Mouse (Mus musculus) G1E-ER4 (cell line): ENCODE data around the gene Fam83b. TPM values are rescaled to one million over a fixed set of nuclear protein-coding genes. Genes with fewer than 3 reads are reported as not detected.

Experiments
- GATA1 ChIP-seq: IDR thresholded peaks from one replicate; pipeline ENCODE4 v1.8.0; 2012; ENCODE audit warnings: low read length, inconsistent platforms
- polyA plus RNA-seq: library from polyadenylated mRNA; stranded (reverse); fragments of >175 nt; gene quantifications from 2 replicates; pipeline ENCODE4 v1.2.3, GENCODE M21; 2012

The Fam83b gene
- polyA plus RNA-seq, 1 experiment, result not detected

- no peak for TF ChIP-seq GATA1
These were observed 26.8 kb downstream of the Fam83b start for GRCm38 (mm10) chr9:76539953-76540621.

- no peak for TF ChIP-seq GATA1
These were observed 27.6 kb downstream of the Fam83b start for GRCm38 (mm10) chr9:76539271-76539670.

- no peak for TF ChIP-seq GATA1
These were observed 30.9 kb downstream of the Fam83b start for GRCm38 (mm10) chr9:76536032-76536431.

GRCm38 (mm10) chr9:76532403-76532802 lies 34.5 kb downstream of the Fam83b start:
- no peak for TF ChIP-seq GATA1

DNA sequence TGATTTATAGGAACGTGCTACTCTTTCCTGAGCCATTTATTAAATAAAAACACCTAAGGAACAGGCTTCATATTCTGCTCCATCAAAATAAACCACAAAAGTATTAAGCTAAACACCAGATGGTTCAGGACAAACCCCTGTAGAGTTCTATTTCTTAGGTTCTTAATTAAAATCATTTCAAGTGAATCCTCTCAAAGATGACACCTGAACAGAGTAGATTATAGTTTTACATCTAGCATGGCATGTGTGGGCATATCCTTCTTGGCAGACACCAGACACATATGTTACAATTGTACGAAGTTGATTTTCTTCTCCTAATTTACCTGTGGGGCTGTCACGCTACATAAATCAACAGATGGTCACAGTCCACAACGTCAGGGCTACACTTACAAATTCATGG lies 35.5 kb downstream of the Fam83b start:
- TF ChIP-seq GATA1, result no peak

DNA sequence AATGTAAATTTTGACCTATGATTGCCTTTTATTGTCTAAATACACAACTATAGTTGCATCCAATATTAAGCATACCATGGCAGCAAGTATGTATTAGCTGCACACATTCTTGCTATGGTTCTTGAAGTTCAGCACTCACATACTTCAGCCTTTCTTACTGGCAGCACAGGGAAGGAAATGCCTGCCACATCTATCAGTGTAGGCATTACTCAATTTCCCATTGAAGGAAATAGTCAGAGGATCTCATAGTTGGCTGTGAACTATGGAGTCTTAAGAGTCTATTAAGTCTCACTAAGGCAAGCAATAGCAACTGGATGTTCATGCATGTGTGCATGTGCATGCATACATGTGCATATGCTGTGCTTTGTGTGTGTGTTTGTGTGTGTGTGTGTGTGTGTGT lies 41.3 kb downstream of the Fam83b start:
- no peak for TF ChIP-seq GATA1

- TF ChIP-seq GATA1, result no peak
These were observed 43.8 kb downstream of the Fam83b start for GRCm38 (mm10) chr9:76523075-76523474.

GRCm38 (mm10) chr9:76521640-76522039 lies 45.3 kb downstream of the Fam83b start:
- no peak for TF ChIP-seq GATA1

- TF ChIP-seq GATA1, result no peak
These were observed 48.3 kb downstream of the Fam83b start for GRCm38 (mm10) chr9:76518665-76519064.

- no peak for TF ChIP-seq GATA1
These were observed 61.3 kb downstream of the Fam83b start for GRCm38 (mm10) chr9:76505650-76506049.

GRCm38 (mm10) chr9:76489737-76490136 lies 77.2 kb downstream of the Fam83b start:
- no peak for TF ChIP-seq GATA1

GRCm38 (mm10) chr9:76480088-76480487 lies 86.8 kb downstream of the Fam83b start:
- TF ChIP-seq GATA1, result no peak

- TF ChIP-seq GATA1, result no peak
These were observed 97.4 kb downstream of the Fam83b start for GRCm38 (mm10) chr9:76469500-76469899.

GRCm38 (mm10) chr9:76461547-76461946 lies 105.4 kb downstream of the Fam83b start:
- TF ChIP-seq GATA1, result no peak

DNA sequence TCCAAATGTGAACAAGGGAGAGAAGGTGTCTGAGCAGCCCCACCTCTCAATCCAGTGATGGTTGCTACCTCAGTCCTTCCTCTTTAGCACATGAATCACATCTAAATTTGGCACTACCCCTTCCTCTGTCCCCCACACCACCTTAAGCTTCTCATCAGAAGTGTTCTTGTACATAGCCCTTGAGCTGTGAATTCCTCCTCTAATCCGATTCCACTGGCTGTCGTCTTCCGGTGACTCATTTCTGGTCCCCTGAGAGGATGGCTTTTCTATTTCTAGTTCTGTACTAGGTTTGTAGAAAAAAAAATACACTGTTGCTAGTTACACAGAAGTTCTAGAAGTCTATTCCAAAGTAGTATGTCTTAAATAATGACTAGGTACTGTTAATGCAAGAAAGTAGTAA lies 111.2 kb downstream of the Fam83b start:
- TF ChIP-seq GATA1, result no peak

Other genes with a start within 250 kb of the Fam83b start
- not detected in 2 replicates for gene Hcrtr2, start 243.3 kb downstream of the Fam83b start, polyA plus RNA-seq